Mouse (Mus musculus) embryonic fibroblast, embryonic 13.5 days (primary cell): ENCODE results near the gene Sycp3. TPM values are rescaled to one million over a fixed set of nuclear protein-coding genes. Genes with fewer than 3 reads are reported as not detected.

Experiments used
- H3K27ac ChIP-seq: 2 replicates; pipeline ENCODE4 v1.5.1; 2012; ENCODE audit warnings: low read length, control low read depth, inconsistent platforms; ENCODE audit not compliant: insufficient read depth
- H3K4me1 ChIP-seq: 2 replicates; pipeline ENCODE4 v1.6.1; 2011; ENCODE audit warnings: low read length; ENCODE audit not compliant: control insufficient read depth, insufficient read depth
- H3K4me3 ChIP-seq: 2 replicates; pipeline ENCODE4 v1.5.1; 2011; ENCODE audit warnings: mild to moderate bottlenecking, control low read depth, low read length; ENCODE audit not compliant: insufficient read depth
- CTCF ChIP-seq: IDR thresholded peaks from 2 replicates; pipeline ENCODE4 v1.5.1; 2011; ENCODE audit warnings: mild to moderate bottlenecking, control low read depth, low read length, moderate library complexity, borderline replicate concordance; ENCODE audit not compliant: insufficient read depth
- POLR2A ChIP-seq: IDR thresholded peaks from 2 replicates; pipeline ENCODE4 v1.6.1; 2011; ENCODE audit warnings: low read depth, mild to moderate bottlenecking, control low read depth, low read length, moderate library complexity
- polyA plus RNA-seq: library from polyadenylated mRNA; stranded (reverse); fragments of >200 nt; gene quantifications from 2 replicates; pipeline ENCODE4 v1.2.4, GENCODE M21; 2011; ENCODE audit warnings: low read depth; ENCODE audit not compliant: missing spikeins, insufficient read length

Sycp3 gene
- not detected in 2 replicates for polyA plus RNA-seq

DNA sequence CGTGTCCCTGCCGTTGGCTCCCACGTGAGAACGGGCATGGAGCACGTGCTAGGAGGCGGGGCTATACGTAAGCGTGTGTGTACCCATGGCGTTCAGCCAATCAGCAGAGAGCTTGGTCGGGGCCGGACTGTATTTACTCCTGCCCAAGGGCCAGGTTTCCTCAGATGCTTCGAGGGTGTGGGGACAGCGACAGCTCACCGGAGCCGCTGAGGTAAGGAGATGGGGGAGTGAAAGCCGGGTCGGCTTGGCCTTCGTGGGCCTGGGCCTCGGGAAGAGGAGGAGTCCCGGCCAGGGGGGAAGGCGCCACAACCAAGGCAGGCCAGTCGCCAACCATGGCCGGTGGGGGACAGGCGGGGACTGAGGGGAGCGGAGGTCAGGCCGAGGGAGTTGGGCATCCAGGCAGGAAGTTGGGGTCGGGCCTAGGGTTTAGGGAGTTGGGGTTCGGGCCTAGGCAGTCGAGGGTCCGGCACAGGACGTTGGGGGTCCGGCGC lies at the start of gene Sycp3:
Sycp3 (plus strand) TSS at position 68 of the 491 bp plus-strand sequence.
- no peak within 1 kb of the TSS for H3K4me3 ChIP-seq
- TF ChIP-seq CTCF = no peak
- no peak for TF ChIP-seq POLR2A
- H3K4me1 ChIP-seq = no peaks in the 10 kb centered on the region
- no peak within 1 kb of the TSS for H3K27ac ChIP-seq

DNA sequence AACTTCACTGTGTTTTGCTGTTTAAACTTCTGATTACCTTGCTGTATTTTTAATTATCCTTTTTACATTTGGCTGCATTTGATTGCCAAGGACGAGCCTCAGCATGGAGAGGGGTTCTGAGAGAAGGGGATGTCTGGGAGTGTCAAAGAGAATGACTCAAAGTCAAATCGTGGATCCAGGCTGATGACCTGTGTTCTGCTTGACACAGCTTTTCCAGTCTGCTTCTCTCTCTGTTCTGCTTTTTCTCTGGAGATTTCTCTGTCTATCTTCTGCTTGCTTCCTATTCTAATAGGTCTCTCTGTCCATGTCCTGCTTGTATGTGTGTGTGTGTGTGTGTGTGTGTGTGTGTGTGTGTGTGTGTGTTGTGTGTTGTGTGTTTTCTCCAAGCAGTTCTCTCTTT lies 49.6 kb upstream of the Sycp3 start:
- H3K4me1 ChIP-seq = no peaks in the 10 kb centered on the region
- no peak overlapping the region for H3K27ac ChIP-seq
- H3K4me3 ChIP-seq = no peak overlapping the region
- no peak for TF ChIP-seq POLR2A
- TF ChIP-seq CTCF = no peak

DNA sequence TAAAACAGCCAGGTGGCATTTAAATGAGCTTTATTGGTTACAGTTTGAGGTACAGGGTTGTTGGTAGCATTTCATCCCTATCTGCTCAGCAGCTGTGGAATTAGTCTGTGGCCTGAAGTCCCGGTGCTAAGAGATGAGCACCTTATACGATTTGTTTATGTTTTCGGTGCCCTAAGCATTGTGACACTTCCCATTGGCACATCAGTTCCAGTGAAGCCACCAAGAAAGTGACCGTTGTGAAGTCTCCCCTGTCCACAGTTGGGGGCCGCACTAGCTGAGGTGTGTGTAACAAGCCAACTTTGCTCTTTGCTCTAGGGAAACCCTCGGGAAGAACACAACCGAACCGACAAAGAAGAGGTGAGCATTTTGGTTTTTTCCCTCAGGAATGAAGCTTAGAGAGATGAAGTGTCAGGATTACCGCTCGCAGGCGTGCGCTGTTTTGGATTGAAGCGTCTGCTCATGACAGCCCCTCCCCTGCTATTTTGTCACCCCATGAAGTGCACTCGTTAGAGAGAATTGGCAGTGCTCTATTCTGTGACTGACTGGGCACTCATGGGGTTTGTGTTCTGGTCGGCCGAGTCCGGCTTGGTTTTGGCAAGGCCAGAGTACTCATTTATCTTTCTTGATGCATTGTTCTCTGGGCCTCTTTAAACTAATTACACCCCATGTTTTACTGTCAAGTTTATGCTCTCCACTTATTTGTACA lies 46.9 kb upstream of the Sycp3 start:
- TF ChIP-seq POLR2A = no peak
- no peak for TF ChIP-seq CTCF

DNA sequence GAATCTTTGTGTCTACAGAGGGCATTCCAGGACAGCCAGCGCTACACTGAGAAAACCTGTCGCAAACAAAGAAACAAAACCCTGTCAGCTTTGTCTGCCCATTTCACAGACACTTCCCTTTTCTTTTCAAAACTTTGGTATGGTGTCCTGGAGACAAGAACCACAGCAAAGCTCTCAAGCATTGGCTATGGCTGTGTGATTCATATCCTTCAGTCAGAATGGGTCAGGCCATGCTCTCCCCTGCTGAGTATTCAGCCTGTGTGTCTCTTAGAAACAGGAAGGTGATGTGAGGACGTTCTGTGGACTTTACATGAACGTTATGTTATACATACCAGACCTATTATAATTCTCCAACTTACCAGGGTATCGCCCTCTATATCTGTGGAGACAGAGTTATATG lies 41.7 kb upstream of the Sycp3 start:
- H3K27ac ChIP-seq = no peak overlapping the region
- TF ChIP-seq CTCF (no peak), POLR2A (no peak)
- peaks cover 6% of the 10 kb centered on the region for H3K4me1 ChIP-seq
- no peak overlapping the region for H3K4me3 ChIP-seq

More for the DNA sequence above, 46.9 kb upstream of the Sycp3 start:
- Histone ChIP-seq H3K4me3 (no peak overlapping the region), H3K4me1 (no peaks in the 10 kb centered on the region), H3K27ac (no peak overlapping the region)

DNA sequence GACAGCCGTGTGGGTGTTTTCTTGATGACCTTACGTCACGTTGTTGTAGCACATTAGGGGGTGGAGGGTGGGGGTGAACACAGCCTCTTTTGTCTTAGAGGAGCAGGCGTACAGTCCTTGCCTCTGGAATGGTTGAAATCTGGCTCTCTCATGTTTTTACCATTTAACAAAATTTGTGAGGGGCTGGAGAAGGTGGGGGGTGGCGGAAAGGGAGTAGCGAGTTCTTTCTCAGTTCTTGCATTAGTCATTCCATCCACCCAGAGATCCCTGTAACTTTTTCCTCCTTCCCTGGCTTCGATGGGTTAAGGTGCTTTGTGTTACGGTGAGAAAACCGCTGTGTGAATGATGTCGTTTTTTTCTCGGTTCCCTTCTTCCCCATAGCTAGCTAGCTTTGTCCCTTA lies 39.2 kb upstream of the Sycp3 start:
- TF ChIP-seq CTCF = no peak
- TF ChIP-seq POLR2A = no peak
- H3K4me3 ChIP-seq = no peak overlapping the region
- H3K4me1 ChIP-seq = peaks cover 6% of the 10 kb centered on the region
- H3K27ac ChIP-seq = peak overlapping the region; percentile 49

DNA sequence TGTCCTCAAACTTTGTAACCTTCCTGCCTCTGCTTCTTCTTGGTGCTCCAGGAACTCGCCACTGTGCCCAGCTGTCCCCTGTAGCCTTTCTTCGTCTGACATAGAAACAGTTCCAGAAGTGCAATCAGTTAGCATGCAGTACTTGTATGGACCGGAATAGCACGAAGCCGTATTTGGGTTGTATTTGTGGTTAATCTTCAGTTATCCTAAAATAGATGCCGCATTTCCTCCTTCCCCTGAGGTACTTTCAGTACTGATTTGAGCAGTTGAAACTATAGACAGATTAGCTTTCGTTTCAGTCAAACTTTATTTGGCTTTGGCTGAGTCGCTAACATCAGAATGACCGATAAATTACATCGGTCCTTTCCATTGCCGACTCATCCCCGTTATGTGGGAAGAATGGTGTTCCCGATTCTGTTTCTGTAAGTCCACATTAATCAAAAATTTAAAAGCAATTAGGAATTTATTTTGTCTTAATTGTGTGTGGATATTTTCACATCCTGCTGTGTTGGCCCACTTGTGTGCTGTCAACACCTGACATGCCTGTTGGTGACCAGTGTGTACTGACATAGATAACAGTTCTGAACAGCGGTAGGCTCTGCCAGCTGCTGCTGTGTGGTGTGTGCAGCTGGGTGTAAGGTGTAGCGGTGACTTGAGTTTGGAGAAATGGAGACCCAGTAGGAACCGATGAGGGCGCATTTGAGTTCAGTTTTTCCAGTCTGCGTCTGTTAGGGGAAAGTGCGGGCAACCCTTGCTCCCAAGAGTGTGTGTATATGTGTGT lies 38.5 kb upstream of the Sycp3 start:
- no peak for TF ChIP-seq CTCF
- no peak for TF ChIP-seq POLR2A
- no peak overlapping the region for H3K4me3 ChIP-seq
- peak overlapping the region; percentile 49; the same call in 1 of the 2 replicates for H3K27ac ChIP-seq
- H3K4me1 ChIP-seq = peaks cover 6% of the 10 kb centered on the region

DNA sequence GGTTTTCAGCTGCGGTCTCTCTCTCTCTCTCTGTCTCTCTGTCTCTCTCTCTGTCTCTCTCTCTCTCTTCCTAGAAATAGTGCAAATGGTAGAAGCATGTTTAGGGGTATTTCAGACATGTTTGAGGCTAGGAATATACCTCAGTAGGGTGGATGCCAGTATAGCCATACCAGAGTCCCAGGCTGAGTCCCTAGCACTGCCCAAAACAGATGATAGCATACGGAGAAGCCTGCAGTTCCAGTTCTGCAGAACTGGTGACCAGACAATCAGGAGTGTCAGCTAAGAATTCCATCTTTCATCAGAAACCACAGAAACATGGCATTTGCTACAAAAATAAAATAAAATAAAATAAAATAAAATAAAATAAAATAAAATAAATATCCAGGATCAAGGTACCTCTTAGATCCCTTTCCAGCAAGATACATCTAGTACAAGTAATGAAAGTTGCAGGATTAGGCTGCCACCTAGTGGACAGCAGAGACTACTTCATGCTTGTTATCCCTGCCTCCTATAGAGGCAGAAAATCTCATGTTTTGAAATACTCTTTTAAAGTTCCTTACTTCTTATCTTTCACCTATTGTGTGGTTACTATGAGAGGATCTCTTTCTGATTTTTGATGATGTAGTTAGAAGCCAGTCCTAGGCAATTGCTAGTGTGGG lies 33.1 kb upstream of the Sycp3 start:
- TF ChIP-seq CTCF (no peak), POLR2A (no peak)

DNA sequence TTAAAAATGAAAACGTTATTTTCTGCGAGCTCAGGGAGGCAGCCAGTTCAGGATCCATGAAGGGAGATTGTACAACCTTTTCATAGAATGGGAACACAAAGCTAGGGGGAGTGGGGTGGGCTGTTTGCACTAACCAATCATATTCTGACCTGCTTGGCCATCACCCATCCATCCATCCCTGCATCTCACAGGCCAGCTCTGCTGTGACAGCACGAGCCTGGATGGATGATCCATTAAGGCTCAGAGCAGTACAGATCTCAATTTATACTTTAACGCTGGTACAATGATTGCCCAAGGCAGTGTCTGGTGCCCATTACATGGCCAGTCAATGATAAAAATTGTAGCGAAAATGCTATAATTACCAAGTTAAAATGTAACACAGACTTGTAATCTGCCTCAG lies 32.5 kb upstream of the Sycp3 start:
- no peak for TF ChIP-seq POLR2A
- no peak for TF ChIP-seq CTCF
- no peak overlapping the region for H3K27ac ChIP-seq
- no peak overlapping the region for H3K4me3 ChIP-seq
- no peaks in the 10 kb centered on the region for H3K4me1 ChIP-seq

More for the DNA sequence above, 33.1 kb upstream of the Sycp3 start:
- H3K27ac ChIP-seq = no peak overlapping the region
- no peak overlapping the region for H3K4me3 ChIP-seq
- no peaks in the 10 kb centered on the region for H3K4me1 ChIP-seq

DNA sequence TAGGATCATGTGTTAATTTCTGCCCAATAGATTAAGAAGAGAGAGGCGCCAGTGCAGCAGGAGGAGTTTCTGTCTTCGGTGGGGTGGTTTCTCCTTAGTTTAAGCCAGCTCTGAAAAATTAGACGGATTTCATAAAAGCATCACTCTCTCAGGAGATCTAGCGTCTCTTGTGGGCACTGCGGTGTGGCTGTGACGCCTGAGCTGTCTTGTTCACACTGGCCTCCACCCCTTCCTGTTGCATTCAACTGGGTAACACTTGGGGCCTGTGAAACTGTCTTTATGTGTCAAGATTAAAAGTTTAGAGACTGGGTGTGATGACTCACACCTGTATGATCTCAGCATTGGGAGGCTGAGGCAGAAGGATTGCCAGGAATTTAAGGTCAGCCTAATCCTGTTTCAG lies 31.4 kb upstream of the Sycp3 start:
- TF ChIP-seq CTCF = no peak
- TF ChIP-seq POLR2A = no peak
- Histone ChIP-seq H3K4me1 (no peaks in the 10 kb centered on the region), H3K4me3 (no peak overlapping the region), H3K27ac (no peak overlapping the region)
